Mouse (Mus musculus) lung, adult 2 months (tissue): ENCODE measurements at regions not wholly inside any gene's neighbourhood (a gene's known extent, or its start where the extent isn't known, plus 50 kb on each side); places are given as distances from the start of the nearest gene placed in this dataset.

Source experiments
- DNase-seq: peaks from one replicate; pipeline ENCODE4 v3.0.0; 2022
- H3K4me1 ChIP-seq: fragments of 200-500 bp; 2 replicates; pipeline ENCODE4 v1.6.1; 2011; ENCODE audit warnings: low read length; ENCODE audit not compliant: control insufficient read depth, insufficient read depth
- H3K4me3 ChIP-seq: fragments of 200-500 bp; replicated peaks from 2 replicates; pipeline ENCODE3; 2011; ENCODE audit warnings: low read depth, mild to moderate bottlenecking, control low read depth, low read length; ENCODE audit errors: extremely low read depth
- CTCF ChIP-seq: fragments of 200-500 bp; IDR thresholded peaks from 2 replicates; pipeline ENCODE4 v1.5.1; 2011; ENCODE audit warnings: mild to moderate bottlenecking, low read length, control low read depth; ENCODE audit not compliant: insufficient read depth
- POLR2A ChIP-seq: fragments of 200-500 bp; IDR thresholded peaks from 2 replicates; pipeline ENCODE4 v1.6.1; 2011; ENCODE audit warnings: low read depth, mild to moderate bottlenecking, control low read depth, low read length, borderline replicate concordance; ENCODE audit errors: extremely low read depth
- WGBS: fragments of 180-500 bp; shearing (Covaris S2); methylation state at CpG from one replicate; pipeline ENCODE4 v1.1.7; 2018; 5-methylcytosine and 5-hydroxymethylcytosine counted together

DNA sequence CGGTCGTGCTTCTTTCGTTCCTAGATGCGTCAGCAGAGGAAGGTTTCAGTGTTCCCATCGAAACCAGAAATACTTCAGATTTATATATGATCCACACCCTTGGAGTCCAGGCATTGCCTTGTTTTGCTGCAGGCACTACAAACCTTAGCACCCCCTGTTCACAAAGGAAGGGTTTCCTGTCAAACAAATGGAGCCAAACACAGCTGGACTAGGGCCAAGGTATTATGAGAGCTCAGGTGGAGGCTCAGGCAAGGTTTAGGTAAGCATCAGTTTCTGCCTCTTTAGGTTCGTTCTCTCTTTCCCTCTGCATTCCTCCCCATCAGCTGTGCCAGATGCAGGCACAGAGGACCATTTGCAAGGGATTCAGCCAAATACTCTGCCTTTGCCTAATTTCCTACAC lies 377.0 kb upstream of the A1bg start:
- 69% methylated on average over 6 of the region's 6 CpGs for WGBS
- H3K4me3 ChIP-seq, result no peak overlapping the region
- TF ChIP-seq CTCF, result no peak
- no peak for TF ChIP-seq POLR2A
- no peak for DNase-seq
- H3K4me1 ChIP-seq, result no peaks in the 10 kb centered on the region

DNA sequence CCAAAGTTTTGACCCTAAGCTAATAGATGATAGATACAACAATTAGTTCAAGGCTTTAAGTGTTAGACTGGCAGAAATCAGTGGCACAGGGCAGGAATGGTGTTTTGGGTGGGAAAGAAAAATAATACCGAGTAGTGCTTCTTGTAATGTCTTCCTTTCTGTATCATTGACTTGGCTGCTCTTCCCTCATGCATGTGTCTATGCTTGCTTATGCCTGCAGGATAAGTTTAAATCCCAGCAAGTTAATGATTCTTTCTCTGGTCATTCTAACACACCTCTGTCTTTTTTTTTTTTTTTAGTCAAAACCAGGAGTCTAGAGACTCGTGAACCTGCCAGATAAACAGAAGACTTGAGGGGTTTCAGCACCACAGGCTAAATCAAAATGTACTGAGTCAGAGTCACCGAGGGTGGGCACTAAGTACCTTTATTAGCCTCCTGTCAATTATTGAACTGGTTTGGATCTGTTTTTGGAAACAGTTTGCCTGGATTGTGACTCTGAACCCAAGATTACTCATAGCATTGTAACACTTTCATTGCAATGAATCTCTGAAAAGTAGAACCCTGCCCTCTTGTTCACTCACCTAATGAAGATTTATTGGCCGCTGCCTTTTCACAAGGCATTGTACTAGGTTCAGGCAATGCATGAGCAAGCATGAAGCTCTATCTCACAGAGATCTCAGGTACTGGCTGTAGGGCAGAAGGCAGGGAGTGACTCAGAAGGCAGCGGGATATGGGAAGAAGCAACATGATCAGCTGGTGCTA lies 374.8 kb upstream of the A1bg start:
- DNase-seq, result no peak
- TF ChIP-seq POLR2A (no peak), CTCF (no peak)
- no peak overlapping the region for H3K4me3 ChIP-seq
- 87% methylated on average over 5 of the region's 5 CpGs for whole genome bisulfite sequencing
- no peaks in the 10 kb centered on the region for H3K4me1 ChIP-seq

DNA sequence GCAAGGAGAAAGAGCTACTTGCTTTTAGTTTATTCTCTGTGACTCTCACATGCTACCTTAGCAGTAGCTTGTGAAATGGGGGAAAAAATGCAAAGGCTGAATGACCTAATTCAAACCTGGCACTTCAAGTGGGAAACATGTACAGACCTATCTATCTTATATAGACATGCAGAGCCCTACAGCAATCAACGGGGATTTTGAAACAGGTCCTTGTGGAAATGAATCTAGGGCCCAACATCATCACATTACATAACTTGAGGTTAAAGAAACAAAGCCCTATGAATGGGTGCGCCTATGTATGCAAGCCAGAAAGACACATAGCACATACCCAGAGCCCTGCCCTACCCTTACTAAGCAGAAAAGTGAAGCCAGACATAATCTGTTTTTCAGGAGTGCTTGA lies 371.8 kb upstream of the A1bg start:
- WGBS, result 78% methylated on average over 2 of the region's 2 CpGs
- no peak overlapping the region for H3K4me3 ChIP-seq

DNA sequence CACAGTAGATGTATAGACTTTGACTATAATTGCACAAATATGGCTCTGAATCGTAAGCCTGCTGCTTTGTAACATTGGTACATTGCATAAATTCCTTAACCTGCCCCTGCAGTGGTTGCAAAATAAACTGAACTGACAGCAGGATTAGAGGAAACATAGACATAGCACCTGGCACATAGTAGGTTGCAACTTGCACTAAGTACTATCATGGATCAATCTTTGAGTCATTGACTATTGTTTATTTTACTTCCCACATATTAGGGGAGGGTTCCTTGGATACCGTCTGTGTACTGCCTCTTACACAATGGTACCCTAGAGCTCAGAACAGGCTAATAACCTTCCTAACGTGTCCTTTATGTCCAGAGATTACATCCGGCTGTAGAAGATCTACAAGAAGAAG lies 371.3 kb upstream of the A1bg start:
- no peak for TF ChIP-seq CTCF
- TF ChIP-seq POLR2A, result no peak
- no peaks in the 10 kb centered on the region for H3K4me1 ChIP-seq
- H3K4me3 ChIP-seq, result no peak overlapping the region
- WGBS, result 66% methylated on average over 4 of the region's 4 CpGs
- DNase-seq, result no peak

More for the DNA sequence above, 371.8 kb upstream of the A1bg start:
- no peaks in the 10 kb centered on the region for H3K4me1 ChIP-seq
- DNase-seq, result no peak
- TF ChIP-seq POLR2A (no peak), CTCF (no peak)

DNA sequence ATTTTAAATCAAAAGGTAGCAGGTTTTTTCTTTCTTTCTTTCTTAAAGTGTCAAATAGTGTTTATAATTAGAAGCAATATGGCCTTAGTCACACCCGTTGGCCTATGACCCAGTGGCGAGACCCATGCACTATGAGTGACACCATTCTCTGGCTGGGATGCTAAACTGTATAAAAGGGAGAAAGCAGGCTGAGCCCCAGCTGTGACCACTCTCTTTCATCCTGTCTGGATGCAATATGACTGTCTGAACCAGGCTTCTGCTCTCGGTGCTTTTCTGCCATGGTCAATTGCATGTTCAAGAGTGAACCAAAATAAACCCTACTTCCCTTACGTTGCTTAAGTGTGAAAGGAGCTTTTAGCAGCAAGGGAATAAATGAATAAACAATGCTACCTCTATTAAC lies 346.0 kb upstream of the A1bg start:
- DNase-seq, result no peak

DNA sequence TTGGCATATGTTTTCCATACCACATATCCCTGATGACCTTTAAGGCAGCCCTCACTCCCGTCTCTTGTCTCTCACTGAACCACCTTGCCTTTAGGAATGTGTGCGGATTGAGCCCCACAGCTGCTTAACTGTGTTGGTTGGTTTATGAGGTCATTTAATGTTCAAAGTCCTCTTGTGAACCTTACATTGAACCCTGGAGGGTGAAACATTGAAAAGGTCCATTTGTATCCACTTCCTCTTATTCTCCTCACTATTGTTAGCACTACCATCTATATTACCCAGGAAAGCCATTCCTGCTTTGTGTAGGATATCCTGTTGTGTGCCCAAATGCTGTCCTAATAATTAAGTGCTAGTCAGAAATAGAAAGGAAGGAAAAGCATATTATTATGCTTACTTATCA lies 336.2 kb upstream of the A1bg start:
- 73% methylated on average over 2 of the region's 2 CpGs for WGBS
- TF ChIP-seq CTCF (no peak), POLR2A (no peak)
- Histone ChIP-seq H3K4me3 (no peak overlapping the region), H3K4me1 (no peaks in the 10 kb centered on the region)
- DNase-seq, result no peak

More for the DNA sequence above, 346.0 kb upstream of the A1bg start:
- 69% methylated on average over 4 of the region's 4 CpGs for WGBS
- no peak for TF ChIP-seq POLR2A
- TF ChIP-seq CTCF, result no peak
- Histone ChIP-seq H3K4me3 (no peak overlapping the region), H3K4me1 (no peaks in the 10 kb centered on the region)

DNA sequence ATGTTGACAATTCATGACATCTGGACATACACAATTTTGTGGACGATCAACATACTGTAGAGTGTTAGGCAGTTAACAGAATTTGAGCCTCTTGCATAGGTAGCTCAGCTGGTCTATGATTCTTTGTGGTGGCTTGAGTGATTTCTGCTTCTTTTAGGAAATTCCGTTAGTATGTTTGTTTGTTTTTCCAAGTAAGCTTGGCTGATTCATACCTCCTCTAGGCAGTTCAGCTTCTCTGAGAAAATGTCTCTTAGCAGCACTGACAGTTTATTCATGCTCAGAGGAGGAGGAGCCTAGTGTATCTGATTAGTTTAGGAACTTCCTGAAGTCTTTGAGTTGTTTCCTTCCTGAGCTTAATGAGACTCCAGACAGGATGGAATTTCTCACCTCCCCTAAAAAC lies 321.7 kb upstream of the A1bg start:
- Histone ChIP-seq H3K4me1 (no peaks in the 10 kb centered on the region; the same call in 1 of the 2 replicates), H3K4me3 (no peak overlapping the region)
- TF ChIP-seq CTCF (no peak), POLR2A (no peak)
- 64% methylated on average over 2 of the region's 2 CpGs for WGBS
- DNase-seq, result no peak

DNA sequence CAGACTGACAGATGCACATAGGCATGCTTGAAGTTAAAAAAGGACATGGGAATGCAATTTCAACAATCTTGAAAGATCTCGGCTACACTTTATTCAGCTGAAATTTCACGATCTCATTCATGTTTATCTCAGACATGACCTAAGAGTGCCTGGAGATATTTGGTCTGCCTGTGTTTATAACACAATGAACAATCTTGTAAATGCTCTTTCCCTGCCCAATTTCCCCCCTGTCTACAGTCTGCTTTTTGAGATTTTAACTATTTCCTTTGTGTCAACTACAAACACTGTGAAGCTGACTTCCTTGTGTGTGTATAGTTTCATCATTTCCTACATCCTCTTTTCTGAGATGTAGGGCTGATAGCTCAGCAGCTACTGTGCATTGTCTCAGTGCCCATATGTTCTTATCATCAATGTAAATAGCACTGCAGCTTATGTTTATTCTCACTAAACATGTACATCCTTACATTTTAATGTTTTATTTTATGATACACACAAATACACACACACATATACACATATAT lies 319.4 kb upstream of the A1bg start:
- H3K4me1 ChIP-seq, result no peaks in the 10 kb centered on the region; the same call in 1 of the 2 replicates
- TF ChIP-seq POLR2A (no peak), CTCF (no peak)
- 27% methylated on average over 2 of the region's 2 CpGs for WGBS
- DNase-seq, result no peak
- H3K4me3 ChIP-seq, result no peak overlapping the region

DNA sequence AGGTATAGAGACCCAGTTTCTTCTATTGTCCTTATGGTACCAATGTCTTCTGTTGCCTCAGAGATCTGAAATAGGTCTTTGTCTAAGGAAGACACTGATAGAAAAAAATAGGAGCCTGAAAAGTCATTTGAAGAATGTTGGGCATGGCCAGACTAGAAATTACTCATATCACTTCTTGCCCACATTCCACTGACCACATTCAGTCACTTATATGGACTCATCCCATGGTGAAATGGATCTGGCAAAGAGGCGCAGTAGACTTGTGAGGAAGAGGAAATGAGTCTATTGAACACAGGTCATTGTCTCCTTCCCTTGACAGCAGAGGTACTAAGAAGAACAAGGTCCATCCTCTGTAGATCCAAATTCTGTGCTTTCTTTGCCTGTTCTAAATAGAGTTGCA lies 318.9 kb upstream of the A1bg start:
- no peak for DNase-seq
- WGBS, result 51% methylated on average over 1 of the region's 1 CpGs

DNA sequence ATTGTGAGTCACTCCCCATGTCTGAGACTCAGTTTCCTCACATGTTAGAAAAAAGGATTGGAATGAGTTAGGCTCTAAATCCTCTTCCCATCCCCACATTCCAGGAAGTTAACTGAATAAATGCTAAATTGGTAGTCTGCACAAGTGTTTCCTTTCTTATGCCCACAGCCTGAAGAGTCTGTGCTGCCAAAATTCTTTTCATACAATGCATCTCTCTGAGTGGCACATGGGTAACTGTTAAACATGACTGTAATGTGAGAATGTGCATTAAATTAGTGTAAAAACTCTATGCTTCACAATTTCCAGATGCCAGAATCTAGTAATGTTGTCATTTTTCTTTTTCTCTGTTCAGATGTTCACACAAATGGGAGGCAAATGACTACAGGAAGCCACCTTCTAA lies 317.5 kb upstream of the A1bg start:
- TF ChIP-seq CTCF (no peak), POLR2A (no peak)
- H3K4me1 ChIP-seq, result no peaks in the 10 kb centered on the region; the same call in 1 of the 2 replicates
- DNase-seq, result no peak
- no peak overlapping the region for H3K4me3 ChIP-seq

More for the DNA sequence above, 318.9 kb upstream of the A1bg start:
- TF ChIP-seq POLR2A (no peak), CTCF (no peak)
- Histone ChIP-seq H3K4me1 (no peaks in the 10 kb centered on the region; the same call in 1 of the 2 replicates), H3K4me3 (no peak overlapping the region)
